Mouse (Mus musculus) G1E-ER4 (cell line): ENCODE results near the gene Dpp4. TPM values are rescaled to one million over a fixed set of nuclear protein-coding genes. Genes with fewer than 3 reads are reported as not detected.

Source experiments
- GATA1 ChIP-seq: IDR thresholded peaks from one replicate; pipeline ENCODE4 v1.8.0; 2012; ENCODE audit warnings: low read length, inconsistent platforms
- polyA plus RNA-seq: library from polyadenylated mRNA; stranded (reverse); fragments of >175 nt; gene quantifications from 2 replicates; pipeline ENCODE4 v1.2.3, GENCODE M21; 2012

The Dpp4 gene
- polyA plus RNA-seq: not detected in 2 replicates

DNA sequence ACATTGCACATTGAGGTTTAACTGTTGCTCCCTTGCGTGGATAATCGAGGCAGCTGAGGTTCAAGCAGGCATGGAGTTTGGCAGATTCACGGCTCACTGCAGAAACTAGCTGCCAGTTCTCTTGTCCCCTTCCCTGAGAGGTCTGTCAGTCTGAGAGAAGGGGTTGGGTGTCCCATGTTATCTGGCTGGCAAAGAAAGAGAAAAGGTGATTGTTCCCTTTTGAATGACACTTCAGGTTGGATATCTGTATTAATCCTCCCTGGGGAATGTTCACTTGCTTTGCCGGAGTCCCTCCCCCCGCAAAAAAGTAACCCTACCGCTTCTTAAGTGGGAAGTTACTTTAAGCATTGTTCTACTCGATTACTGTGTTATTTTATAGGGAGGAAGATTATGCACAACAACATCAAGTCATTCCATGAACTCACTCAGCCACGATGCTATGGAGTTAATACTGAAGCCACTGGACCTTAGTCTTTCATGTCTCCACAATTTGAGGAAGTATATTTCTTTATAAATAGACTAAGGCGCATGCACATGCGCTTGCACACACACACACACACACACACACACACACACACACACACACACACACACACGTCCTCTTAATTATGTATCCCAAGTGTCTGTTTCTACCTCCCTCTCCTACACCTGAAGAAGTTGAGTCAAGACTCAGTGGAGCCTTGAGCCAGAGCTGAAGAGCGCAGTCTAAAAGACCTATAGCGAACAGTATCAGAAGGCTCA is at the start of gene Dpp4:
TSS of gene Dpp4 (minus strand) at position 151 of the 741 bp plus-strand sequence.
- no peak for TF ChIP-seq GATA1

DNA sequence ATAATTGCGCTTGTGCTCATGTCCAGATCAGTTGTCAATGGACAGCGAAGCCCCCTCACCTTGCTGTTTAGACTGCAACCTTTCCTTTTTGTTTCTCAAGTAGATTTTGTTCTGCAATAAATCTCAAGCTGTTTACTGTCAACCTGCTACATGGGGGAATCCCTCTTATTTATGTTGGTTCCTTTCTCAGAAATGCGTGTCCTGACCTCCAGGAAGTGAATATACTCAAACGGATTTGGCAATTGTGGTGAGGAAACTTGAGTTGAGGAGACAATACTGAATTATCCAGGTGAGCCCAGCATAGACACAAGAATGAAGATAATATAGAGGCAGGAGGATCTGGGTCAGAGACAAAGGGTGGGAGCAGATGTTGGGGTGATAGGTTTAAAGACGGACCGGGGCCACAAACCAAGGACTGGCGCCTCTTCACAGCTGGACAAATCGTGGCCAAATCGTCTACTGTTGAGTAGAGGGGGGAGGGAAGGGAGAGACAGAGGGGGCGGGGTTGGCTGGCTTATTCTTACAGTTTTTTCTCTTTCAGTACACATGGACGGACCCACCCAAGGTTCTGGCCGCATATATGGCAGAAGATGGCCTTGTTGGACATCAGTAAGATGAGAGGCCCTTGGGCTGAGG is 48.9 kb upstream of the Dpp4 start:
- no peak for TF ChIP-seq GATA1

DNA sequence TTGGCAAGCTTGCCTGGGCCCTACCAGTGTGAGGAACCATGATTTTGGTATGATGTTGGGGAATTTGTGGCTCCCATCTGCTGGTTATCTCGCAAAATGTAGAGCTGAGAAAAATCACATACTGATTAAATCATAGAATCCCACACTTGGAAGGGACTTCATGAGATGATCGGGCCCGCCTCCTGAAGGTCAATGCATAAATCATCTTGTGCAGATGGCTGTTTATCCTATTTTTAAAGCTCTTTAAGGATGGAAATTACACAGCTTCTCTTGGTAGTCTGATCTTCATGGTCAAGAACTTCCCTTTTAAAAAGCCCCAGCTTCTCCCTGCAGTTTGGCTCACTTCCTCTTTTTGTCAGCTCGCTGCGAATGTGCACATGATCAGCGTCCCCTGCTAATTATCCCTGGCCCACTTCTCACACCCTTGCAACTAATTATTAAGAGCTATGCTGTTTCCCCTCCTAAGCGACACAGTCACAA is 48.2 kb upstream of the Dpp4 start:
- TF ChIP-seq GATA1: no peak

DNA sequence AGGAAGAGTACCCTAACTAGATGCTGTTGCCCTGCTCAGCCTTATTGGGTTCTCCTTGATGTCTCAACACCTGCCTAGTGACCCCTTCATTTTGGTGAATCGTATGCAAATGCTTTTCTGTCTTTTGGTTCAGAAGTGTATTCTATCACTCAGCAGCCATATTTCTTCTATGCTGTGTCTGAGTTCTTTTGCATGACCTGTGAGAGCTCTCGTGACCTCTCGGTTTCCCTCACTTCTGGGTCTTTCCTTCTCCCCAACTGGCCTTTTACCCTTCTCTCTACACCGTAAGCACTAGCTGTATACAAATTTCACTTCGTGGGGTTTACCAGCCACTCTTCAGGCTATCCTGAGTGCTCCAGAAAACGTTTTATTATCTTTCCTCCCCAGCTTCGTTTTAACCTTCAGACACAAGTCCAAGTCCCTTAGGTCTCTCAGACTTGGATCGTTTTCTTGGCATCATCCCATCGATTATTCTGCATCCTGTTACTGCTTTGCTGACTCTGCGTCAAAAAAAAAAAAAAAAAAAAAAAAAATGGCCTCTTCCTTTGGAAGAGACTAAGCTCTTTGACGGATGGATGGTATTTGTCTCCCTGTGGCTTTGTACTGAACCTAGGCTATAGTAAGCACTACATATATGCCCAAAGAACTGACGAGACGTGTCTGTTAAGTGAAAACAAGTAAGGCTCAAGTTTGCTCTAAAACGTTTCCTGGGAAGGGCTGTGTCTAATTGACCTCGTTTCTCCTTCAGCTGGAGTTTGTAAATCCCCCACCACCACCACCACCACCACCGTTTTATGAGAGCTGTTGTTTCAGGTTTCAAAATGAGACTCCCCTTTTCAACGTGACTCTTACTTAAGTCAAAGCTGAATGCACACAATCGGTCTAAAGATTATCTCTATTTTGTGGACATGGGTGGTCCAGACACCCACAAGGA is 47.5 kb upstream of the Dpp4 start:
- no peak for TF ChIP-seq GATA1

DNA sequence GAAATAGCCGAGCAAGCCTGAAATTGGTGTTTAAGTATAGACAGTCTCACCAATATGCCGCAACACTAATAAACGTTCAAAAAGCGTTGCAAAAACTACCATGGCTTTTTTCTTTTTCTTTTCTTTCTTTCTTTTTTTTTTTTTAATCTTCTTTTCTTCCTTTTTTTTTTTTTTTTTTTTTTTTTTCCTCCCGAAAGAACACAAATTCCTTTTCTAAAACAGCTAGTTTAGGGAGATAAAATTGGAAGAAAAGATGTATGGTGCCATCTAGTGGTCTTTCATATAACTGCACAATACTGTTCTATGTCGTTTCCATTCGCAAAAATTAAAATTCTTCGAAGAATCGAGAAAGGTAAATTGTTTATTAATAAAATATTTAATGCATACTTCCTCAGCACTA is 46.0 kb upstream of the Dpp4 start:
- no peak for TF ChIP-seq GATA1

DNA sequence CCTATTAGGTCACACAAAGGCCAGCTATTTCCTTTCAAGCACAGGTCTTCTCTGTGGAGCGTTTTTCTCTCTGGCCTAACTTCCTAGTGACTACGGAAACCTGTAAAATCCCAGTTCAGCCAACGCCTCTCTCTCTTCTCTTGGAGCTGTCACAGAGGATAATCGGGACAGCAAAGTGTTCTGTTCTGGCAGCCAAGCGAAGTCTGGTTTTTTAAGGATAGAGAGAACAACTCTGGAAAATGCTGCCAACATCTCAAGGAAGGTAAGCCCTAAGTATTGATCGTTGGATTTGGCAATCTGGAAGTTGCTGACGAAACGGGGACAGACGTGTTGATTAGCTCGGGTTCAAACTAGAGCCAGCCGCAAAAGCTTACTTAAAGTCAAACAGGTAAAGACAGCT is 43.0 kb upstream of the Dpp4 start:
- TF ChIP-seq GATA1: no peak

DNA sequence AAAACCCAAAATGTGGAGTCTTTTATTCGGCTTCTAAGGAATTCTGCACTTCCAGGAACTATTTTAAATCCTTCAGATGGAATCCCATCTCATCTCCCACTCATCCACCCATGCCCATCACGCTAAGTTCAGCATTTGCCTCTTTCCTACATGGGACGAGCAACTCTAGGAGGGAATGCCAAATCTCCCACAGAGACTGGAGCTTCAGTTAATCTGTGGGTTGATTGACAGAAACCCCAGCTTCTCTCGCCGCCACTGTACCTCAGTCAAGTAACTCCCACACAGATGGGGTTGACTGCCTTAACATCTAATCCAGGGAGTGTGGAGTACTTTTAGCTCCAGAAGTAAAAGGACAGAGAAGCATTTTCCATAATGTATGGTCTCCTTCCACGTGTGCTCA is 42.0 kb upstream of the Dpp4 start:
- TF ChIP-seq GATA1: no peak

DNA sequence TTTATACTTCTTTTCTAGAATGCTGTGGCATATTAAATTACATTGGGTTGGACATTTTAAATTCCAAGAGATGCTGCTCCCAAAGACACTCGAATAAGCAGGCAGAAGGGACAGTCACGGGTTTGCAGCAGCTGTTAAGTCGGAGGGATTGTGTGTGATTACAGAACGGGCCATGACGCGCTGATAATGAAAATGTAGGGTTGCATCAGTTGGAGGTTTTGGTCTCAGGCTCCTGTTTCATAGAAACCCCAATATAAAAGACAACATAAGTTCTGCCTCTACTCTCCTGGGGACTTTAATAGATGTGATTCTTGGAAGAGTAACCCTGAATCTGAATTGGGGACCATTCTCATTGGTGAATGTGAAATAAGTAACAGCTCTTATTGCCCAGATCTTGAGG is 38.3 kb upstream of the Dpp4 start:
- TF ChIP-seq GATA1: no peak

DNA sequence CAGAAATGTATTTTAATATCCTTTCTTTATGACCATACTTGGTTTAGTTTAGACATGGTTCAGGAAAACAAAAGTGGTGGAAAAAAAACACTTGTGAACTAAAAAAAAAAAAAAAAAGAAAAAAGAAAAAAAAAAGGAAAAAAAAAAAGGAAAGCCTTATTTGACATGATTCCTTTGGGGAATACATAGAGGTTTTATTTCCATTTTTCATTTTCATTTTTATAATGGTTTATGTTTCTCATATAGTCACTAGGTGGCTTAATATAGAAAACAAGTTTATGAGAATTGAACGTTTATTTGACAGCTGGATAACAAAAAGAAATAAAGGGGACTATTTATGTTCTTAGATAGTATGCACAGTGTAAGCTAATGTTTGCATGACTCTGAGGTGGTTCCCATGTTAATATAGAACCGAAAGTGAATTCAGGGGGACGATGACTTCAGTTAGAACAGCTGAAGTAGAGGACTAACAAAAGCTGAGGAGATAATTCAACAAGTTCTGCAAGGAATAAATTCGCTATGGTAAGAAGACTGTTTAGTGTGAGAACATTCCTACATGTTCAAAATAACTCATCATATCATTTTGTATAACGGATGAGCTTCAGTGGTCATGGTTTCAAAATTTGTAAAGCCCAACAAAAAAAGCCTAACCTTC is 37.8 kb upstream of the Dpp4 start:
- TF ChIP-seq GATA1: no peak

DNA sequence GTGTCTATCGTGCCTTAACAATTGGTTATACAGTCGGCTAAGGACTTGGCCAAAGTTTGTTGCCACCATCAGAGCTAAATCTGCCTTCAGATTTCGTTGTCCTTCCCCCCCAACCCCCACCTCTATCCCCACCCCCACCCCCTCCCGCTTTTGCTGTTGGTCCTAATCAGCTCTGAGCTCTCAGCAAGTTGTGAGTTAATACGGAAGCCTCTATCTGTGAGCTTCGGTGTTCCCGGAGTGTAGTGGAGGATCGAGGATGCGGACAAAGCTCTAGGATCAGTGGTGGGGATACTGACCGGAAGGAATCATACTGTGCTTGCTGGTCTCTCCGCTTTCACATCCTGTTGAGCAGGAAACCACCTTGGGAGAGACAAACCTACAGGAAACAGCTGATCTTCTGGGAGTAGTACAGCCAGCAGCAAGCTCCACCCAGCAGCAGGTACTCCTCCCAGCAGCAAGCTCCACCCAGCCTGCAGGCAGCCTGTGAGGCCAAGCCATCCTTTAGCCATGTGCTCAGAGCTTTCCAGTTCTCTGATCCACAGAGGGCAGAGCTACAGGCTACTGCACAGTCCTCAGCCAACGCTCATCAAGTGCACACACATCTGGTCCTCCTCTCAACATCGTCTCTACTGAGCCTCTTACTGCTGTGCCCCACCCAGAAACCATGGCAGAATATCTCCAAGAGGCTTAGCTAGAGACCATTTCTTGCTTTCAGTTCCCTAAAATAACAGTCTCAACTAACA is 28.9 kb upstream of the Dpp4 start:
- TF ChIP-seq GATA1: no peak

DNA sequence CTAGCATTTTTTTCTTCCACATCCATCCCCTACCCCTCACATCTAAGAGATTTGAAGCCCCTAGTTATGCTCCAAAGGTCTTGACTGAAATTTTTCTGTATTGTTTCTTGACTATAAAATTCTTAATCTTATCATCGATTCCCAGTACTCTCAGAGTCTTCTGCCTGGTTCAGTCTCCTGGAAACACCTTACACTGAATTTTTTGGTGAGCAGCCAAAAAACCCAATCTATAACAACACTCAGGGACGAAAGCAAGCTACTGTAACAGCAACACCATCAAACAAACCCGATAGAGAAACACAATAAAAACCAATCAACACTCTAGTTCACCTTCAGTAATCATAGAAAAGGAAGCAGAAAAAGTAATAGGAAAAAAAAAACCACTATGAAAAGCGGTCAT is 28.1 kb upstream of the Dpp4 start:
- no peak for TF ChIP-seq GATA1

DNA sequence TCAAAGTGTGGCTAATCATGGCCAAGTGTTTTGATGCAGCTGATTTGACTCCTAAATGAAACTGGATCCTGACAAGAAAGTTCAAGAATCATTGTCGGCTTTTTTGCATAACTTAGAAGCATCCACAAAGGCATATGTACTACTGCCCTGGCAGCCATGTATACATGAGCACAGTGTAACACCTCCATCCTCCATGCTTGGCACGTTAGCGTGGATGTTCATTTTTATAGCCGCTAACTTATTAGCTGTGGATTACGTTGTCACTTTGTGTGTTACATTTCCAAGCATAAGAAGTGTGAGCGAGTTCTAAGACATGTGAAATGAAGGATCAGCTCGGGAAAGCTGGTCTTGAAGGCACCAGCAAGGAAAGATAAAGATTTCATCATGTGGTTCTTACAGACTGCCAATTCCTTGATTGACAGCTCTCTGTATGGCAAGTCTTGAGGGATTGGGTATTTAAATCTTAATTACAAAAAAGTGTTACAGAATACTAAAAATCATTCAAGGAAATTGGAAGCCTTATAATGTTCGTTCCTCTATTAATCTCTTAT is 19.3 kb upstream of the Dpp4 start:
- TF ChIP-seq GATA1: no peak

DNA sequence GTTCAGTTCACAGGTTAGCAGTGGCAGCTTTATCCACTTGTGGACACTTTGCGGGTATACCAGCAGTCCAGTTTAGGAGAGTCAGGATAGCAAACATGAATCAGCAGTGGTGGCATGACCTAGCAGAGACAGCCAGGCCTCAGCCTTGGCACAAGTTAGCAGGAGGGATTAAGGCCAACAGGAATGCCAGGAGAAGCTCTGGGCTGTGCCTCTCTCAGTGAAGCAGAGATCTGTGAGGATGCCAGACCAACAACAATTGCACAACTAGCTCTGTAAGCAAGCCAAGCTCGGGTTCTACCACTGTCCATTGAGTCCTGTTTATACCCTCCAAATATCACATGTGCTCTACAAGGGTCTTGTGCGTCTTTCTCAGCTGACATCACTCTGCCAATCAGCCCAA is 13.9 kb upstream of the Dpp4 start:
- TF ChIP-seq GATA1: no peak

DNA sequence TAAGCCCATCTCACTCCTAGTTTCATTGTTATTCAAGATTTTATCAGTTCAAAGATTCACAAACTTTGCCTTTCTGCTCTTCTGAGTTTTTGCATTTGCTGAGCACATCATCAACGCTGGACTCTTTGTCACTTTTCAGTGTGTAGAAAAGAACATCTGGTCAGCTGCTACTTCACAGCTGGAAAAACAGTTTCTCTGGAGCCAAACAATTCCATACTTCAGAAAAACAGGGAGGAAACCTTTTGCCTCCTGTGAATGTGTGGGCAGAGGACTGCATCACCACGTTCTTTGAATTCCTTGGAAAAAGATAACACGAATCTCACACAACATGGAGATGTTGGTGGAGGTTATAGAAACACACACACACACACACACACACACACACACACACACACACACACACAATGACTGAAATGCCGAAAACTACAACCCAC is 11.3 kb upstream of the Dpp4 start:
- TF ChIP-seq GATA1: no peak
